In the genomic region with DNA sequence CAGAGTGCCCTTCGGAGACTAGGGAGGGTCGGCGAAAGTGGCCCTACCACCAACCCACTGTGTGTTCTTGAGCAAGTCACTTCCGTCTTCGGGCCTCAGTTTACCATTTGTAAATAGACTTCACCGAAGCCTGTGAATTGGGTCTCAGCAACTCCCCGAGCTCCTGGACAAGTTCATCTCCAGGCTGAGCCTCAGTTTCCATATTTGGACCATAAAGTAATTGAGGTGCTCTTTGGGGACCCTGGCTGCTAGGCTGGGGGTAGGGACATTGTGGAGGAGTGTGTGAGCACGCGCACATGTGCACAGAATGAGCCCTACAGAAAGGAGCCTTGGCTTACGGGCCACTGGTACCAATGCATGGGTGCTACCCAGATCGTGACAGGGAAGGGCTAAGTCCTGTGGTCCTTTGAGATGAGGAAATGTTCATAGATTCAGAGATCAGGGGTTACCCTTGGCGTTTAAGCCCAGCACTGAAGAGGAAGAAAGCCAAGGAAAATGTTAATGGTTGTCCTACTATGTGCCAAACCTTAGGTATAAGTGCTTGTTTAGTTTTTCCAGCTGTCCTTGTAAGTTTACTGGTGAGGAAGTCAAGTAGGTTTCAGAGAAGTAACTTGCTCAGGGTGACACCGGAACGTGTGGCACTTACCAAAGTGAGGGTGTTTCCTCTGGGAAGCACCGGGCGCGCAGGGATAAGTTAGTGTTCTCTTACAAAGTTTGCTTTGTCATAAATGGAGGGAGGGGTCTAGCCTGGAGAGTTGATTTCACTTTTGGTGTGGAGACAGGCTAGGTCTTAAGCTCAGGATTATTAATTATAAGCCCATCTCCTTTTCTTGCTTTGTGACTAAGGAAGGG, we compare ENCODE assay signal across 8 mouse cellular contexts. TPM values are rescaled to one million over a fixed set of nuclear protein-coding genes. Genes with fewer than 3 reads are reported as not detected.
DNase-seq lines count a peak whose midpoint lies in the region; ATAC-seq and TF ChIP-seq lines count a peak whose summit lies in the region.

No protein-coding gene starts in this region.

- H3K27ac ChIP-seq in left cerebral cortex, adult 2 months = peak overlapping the region; percentile 94
- peak overlapping the region; percentile 87 for H3K27ac ChIP-seq in embryonic facial prominence, embryonic 12.5 days
- peak overlapping the region; percentile 97 for H3K27ac ChIP-seq in lung, postnatal 0 days (ENCODE audit: low read length)

- no peak for DNase-seq in left cerebral cortex, adult 2 months (ENCODE audit: extremely low spot score in 1 of 2, low spot score in 2 of 2)
- no peak for DNase-seq in left cerebral cortex, adult 8-10 months (ENCODE audit: low spot score in 2 of 2)
- DNase-seq in induced T-regulatory cell, adult 2 months (ENCODE audit: low read depth) = peak; percentile 78
- peak; percentile 68 for DNase-seq in lung, postnatal 0 days (ENCODE audit: low spot score)
- peak; percentile 19 to 27 for DNase-seq in spleen, postnatal 14 days (ENCODE audit: low spot score in 2 of 2)
- no peak for DNase-seq in gastrocnemius, postnatal 36 days
- DNase-seq in ovary, adult 18-20 months (ENCODE audit: low spot score) = no peak

- H3K9ac ChIP-seq in embryonic facial prominence, embryonic 12.5 days = peak overlapping the region; percentile 93
- H3K9ac ChIP-seq in lung, postnatal 0 days (replicated peaks; ENCODE audit: low read depth) = peak overlapping the region; percentile 98

- H3K36me3 ChIP-seq in embryonic facial prominence, embryonic 12.5 days = peaks cover 12% of the 10 kb centered on the region; the same call in 1 of the 2 replicates
- H3K36me3 ChIP-seq in lung, postnatal 0 days (ENCODE audit: insufficient read depth, low read length) = no peaks in the 10 kb centered on the region

- intact Hi-C loops in left cerebral cortex, adult 2 months (cut with DNase I) = loop anchor here (5.0 kb wide), 3 partner anchors 41 to 119 kb away; a partner anchor contains a TSS
- intact Hi-C loops in gastrocnemius, postnatal 36 days (cut with DNase I) = no loop called here

- H3K27me3 ChIP-seq in embryonic facial prominence, embryonic 12.5 days = no peaks in the 10 kb centered on the region
- H3K27me3 ChIP-seq in lung, postnatal 0 days (replicated peaks; ENCODE audit: insufficient read depth, low read length) = no peaks in the 10 kb centered on the region

- ATAC-seq in embryonic facial prominence, embryonic 12.5 days (ENCODE audit: insufficient number of reproducible peaks, insufficient read depth, low FRiP score, low TSS enrichment) = no peak
- 0 out of 2 replicates have a peak, but pooled peaks have one; percentile 7 for ATAC-seq in lung, postnatal 0 days

- peak overlapping the region; percentile 79 for H3K4me2 ChIP-seq in embryonic facial prominence, embryonic 12.5 days (replicated peaks)
- peak overlapping the region; percentile 83 for H3K4me2 ChIP-seq in lung, postnatal 0 days (replicated peaks; ENCODE audit: low read depth, low read length)

- peaks cover 12% of the 10 kb centered on the region for H3K4me1 ChIP-seq in embryonic facial prominence, embryonic 12.5 days
- no peaks in the 10 kb centered on the region; the same call in 1 of the 2 replicates for H3K4me1 ChIP-seq in lung, postnatal 0 days (ENCODE audit: insufficient read depth, low read depth, low read length)

- peak overlapping the region; percentile 99 for H3K4me3 ChIP-seq in left cerebral cortex, adult 2 months
- peak overlapping the region; percentile 94 for H3K4me3 ChIP-seq in embryonic facial prominence, embryonic 12.5 days
- peak overlapping the region; percentile 91 for H3K4me3 ChIP-seq in lung, postnatal 0 days (ENCODE audit: low read depth, low read length)

- peak; percentile 11; the same call in 1 of the 2 replicates for TF ChIP-seq EP300 in lung, postnatal 0 days (IDR thresholded peaks at IDR 0.05)

- TF ChIP-seq CTCF in left cerebral cortex, adult 2 months (IDR thresholded peaks at IDR 0.05) = no peak
- TF ChIP-seq CTCF in lung, postnatal 0 days (IDR thresholded peaks at IDR 0.05) = no peak; the same call in 1 of the 2 replicates

- no peaks in the 10 kb centered on the region for H3K9me3 ChIP-seq in embryonic facial prominence, embryonic 12.5 days
- H3K9me3 ChIP-seq in lung, postnatal 0 days (ENCODE audit: low read length) = no peaks in the 10 kb centered on the region

- 3% methylated on average over 17 of the region's 17 CpGs for WGBS in embryonic facial prominence, embryonic 12.5 days
- under 1% methylated on average over 17 of the region's 17 CpGs for WGBS in lung, postnatal 0 days

RNA-seq across cellular contexts. Expression of a gene that starts 0.8 kb away (rescaled TPM):
- total RNA-seq in left cerebral cortex, adult 2 months (2021) = 10 to 100 TPM; 25.7 to 34.3 TPM
- 10 to 100 TPM; 27.4 to 42.1 (median 38.9) TPM for total RNA-seq in left cerebral cortex, adult 8-10 months (2022)
- 78.8 and 88.4 TPM in 2 replicates for polyA plus RNA-seq in embryonic facial prominence, embryonic 12.5 days (2016; fragmentation: Nextera tagmentation; extraction: Ambion mirVana)
- polyA plus RNA-seq in lung, postnatal 0 days (2015; fragmentation: Nextera tagmentation; extraction: Ambion mirVana) = 149 and 153 TPM in 2 replicates
- 10 to 100 TPM; 31.1 to 31.8 TPM for total RNA-seq in gastrocnemius, postnatal 36 days (2021)

Comparison
In these comparisons a context has a peak if more than half of its experiments do, and no peak if none do; other contexts are left out.
1. DNase-seq: peak in induced T-regulatory cell, adult 2 months (single experiment), lung, postnatal 0 days (single experiment) and spleen, postnatal 14 days (2 of 2); none in left cerebral cortex, adult 2 months (0 of 2), left cerebral cortex, adult 8-10 months (0 of 2), gastrocnemius, postnatal 36 days (0 of 2) and ovary, adult 18-20 months (single experiment).
2. Peak in every context shown above with its lines, with median percentiles within 50 percentile points of each other: H3K27ac ChIP-seq and H3K4me3 ChIP-seq.